Mouse (Mus musculus) hindlimb bud, embryonic 11.5 days (tissue): ENCODE data around the gene 1700001P01Rik.
"Not testable (repeated sequence)": the region's sequence is repeated elsewhere in the genome, so short reads cannot be mapped to it uniquely, and the experiment has no call there.

ENCODE experiments used
- DNase-seq: peaks from one replicate; pipeline ENCODE4 v3.0.0-alpha.2; 2012; ENCODE audit warnings: low read depth, low spot score; ENCODE audit errors: extremely low spot score

1700001P01Rik gene

GRCm38 (mm10) chr11:97797369-97798082, 21.8 kb upstream of the 1700001P01Rik start:
- DNase-seq = no peak

GRCm38 (mm10) chr11:97796910-97797309, 21.2 kb upstream of the 1700001P01Rik start:
- DNase-seq = no peak

GRCm38 (mm10) chr11:97793165-97793564, 17.4 kb upstream of the 1700001P01Rik start:
- DNase-seq = no peak

DNA sequence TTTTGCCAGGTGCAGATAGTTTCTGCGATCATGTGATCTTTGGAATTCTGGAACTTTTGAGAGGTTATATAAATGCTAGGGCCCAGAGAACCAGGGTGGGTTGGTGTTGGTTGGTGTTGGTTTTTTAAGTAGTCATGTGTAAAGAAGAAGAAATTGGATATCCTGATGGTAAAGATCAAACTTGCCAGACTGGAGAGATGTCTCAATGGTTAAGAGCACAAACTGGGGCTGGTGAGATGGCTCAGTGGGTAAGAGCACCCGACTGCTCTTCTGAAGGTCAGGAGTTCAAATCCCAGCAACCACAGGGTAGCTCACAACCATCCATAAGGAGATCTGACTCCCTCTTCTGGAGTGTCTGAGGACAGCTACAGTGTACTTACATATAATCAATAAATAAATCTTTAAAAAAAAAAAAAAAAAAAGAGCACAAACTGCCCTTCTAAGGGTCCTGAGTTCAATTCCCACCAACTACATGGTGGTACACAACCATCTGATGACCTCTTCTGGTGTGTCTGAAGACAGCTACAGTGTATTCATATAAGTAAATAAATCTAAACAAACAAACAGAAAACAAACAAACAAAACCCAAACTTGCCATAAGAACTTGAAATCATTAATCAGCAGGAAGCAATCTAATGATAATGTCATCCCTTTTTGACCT, 15.2 kb upstream of the 1700001P01Rik start:
- DNase-seq = not testable (repeated sequence)

- no peak for DNase-seq
Observed at GRCm38 (mm10) chr11:97789727-97790126, 14.0 kb upstream of the 1700001P01Rik start.

DNA sequence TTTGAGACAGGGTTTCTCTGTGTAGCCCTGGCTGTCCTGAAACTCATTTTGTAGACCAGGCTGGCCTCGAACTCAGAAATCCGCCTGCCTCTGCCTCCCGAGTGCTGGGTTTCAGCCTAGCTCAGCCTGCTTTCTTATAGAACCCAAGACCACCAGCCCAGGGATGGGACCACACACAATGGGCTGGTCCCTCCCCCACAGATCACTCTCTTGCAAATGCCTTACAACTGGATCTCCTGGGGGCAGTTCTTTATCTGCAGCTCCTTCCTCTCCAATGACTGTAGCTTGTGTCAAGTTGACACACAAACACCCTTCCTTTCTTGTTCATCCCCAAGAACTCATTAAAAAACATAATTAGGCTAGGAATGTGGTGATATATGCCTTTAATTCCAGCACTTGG, 12.2 kb upstream of the 1700001P01Rik start:
- DNase-seq = no peak

DNA sequence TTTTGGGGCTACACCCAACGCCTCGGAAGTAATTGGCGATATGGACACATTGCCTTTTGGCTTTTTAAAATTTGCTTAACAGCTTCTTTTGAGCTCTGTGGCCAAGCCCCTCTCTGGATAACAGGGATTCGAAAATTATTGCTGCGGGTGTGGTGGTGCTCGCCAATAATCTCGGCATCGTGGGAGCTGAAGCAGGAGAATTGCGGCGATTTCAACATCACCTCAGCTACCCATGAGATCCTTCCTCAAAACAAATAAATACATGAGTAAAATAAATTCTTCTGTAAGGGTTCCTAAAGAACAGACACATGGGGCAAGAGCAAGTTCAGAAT, 6.8 kb upstream of the 1700001P01Rik start:
- DNase-seq = no peak

DNA sequence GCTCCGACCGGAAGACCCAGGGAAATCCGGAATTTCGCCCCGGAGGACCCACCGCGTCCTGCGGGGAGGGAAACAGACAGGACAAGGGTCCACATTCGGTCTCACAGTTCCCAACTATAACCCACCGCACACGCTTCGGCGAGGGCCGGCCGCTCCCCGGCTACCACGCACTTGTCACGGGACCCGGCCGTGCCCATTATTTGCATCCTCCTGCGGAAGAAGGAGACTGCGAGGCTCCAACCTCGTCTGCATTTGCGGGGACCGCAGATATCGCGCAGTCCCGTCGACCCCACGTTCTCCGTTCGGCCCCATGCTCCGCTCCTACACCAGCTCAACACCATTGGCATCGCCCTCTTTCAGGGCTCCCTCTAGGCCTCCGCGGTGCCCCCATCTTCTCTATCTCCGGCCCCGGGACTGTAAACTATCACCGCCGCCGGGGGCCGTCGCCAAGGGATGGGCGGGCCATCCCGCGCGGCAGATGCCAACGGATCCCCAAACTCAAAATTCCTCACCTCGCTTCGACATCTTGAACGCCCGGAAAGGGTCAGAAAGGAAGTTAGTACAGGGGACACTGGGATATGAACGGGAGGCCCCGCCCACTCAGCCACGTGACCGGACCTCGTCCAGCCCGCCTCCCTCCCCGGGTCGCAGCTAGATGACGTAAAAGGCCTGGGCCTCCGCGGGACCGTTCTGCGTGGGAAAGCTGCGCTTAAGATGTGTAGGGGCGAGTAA, 6.3 kb upstream of the 1700001P01Rik start, which contains the start of gene Rpl23:
Rpl23 (minus strand) TSS at position 606 of the 732 bp plus-strand sequence.
- DNase-seq = peak; percentile 91

GRCm38 (mm10) chr11:97781478-97781831, 5.7 kb upstream of the 1700001P01Rik start:
- no peak for DNase-seq

DNA sequence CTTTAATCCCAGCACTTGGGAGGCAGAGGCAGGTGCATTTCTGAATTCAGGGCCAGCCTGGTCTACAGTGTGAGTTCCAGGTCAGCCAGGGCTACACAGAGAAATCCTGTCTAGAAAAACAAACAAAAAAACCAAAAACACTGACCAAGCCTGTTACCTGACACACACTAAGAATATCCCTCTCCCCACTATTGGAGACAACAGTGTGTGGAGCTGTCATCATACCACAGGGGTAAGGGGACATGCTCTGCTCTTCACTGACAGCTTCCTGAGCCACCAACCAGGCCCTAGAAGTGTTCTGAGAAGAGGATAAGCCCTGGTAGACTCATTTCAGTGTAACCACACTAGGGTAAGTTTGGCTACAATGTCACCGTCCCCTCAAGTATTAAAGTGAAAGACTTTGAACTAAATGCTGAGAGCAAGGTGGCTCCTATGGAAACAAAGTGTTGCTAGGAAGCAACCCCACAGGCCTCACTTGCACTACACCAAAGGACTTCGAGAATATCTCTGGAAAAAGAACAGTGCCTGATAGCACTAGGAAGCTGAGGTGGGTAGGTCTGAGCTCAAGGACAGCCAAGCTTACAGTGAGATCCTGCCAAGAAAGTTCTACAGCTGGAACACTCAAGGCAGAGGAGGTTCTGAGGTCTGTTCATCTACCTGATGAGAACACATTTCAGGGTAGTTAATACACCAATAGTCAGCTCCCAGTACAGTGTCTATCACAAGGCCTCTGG, 4.4 kb upstream of the 1700001P01Rik start:
- DNase-seq = no peak

GRCm38 (mm10) chr11:97778918-97779317, 3.2 kb upstream of the 1700001P01Rik start:
- DNase-seq = no peak

DNA sequence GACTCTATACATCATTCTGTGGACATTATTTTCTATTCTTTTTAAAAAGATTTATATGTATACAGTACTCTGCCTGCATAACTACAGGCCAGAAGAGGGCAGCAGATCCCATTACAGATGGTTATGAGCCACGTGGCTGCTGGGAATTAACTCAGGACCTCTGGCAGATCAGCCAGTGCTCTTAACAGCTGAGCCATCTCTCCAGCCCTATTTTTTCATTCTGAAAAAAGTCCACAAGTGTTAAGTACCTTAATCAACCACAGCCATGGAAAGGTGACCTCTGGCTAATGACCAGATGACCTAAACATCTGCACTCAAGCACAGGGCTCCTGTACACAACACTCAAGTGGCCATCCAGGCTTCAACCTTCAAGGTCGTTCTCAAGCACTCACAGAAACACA, 1.4 kb upstream of the 1700001P01Rik start:
- no peak for DNase-seq

GRCm38 (mm10) chr11:97776497-97777128, 895 bp upstream of the 1700001P01Rik start:
- no peak for DNase-seq

DNA sequence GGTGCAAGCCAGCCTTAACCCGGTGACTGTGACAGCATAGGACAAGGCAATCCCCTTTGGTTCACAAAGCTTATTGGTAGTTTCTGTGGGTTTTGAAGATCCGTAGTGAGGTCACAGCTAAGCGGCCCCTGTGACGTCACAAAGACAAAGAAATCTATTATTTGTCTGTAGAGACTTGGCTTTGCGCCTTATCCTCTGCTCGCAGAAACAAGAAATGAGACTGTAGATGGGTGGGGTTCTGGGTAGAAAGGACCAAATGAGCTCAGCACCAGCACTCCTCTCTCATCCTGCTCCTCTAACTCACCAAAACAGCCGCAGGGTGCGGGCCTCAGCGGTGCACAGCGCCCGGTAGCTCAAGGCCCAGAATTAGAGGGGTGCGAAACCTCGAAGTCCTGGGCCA, 532 bp downstream of the 1700001P01Rik start:
- no peak for DNase-seq

- no peak for DNase-seq
Observed at GRCm38 (mm10) chr11:97771410-97771809, 4.3 kb downstream of the 1700001P01Rik start.

- DNase-seq = no peak
Observed at GRCm38 (mm10) chr11:97769704-97770103, 6.0 kb downstream of the 1700001P01Rik start.

DNA sequence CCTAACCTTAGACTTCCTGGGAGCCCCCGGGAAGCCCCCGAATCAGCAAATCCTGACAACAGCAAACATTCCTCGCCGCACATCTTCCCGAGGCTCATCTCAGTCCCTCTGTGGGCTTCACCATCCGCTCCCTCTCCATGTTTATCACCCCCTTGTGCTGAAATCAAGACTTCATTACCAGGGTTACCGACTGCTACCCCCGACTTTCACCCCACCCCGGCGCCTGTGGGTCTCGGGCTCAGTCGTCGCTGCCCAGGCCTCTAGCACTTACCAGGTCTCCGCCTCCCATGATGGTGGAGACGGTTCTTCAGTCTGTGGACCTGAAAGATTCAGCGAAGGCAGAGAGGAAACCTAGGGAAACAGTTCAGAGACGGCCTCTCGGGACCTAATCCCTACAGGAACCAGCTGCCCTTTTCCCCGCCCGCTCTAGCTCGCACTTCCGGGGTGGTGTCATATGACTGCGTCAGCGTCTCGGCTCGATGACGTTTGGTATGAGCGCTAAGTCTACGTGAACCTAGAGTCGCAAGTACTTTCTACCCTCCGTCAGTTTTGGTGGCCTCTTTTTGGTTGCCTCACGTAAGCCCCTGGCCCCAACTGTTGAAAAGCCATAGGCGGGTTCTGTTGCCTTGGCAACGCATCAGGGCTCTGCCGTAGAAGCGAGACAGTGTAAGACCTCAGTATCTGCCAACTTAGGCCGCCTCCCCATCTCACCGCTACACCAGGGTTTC, 9.4 kb downstream of the 1700001P01Rik start, which contains the start of gene Cwc25:
Cwc25 (minus strand) TSS at position 403 of the 728 bp plus-strand sequence.
- peak; percentile 94 for DNase-seq

- DNase-seq = no peak
Observed at GRCm38 (mm10) chr11:97761638-97762037, 14.1 kb downstream of the 1700001P01Rik start.

- no peak for DNase-seq
Observed at GRCm38 (mm10) chr11:97758942-97759341, 16.8 kb downstream of the 1700001P01Rik start.

GRCm38 (mm10) chr11:97758125-97758524, 17.6 kb downstream of the 1700001P01Rik start:
- no peak for DNase-seq
